Mouse (Mus musculus) common myeloid progenitor, adult 5-6 weeks (primary cell): ENCODE measurements around the gene Bcas3. TPM values are rescaled to one million over a fixed set of nuclear protein-coding genes. Genes with fewer than 3 reads are reported as not detected.

Source experiments
- ATAC-seq: replicated peaks from 2 replicates; pipeline ENCODE4 v1.8.0; 2016; ENCODE audit warnings: low read depth, mild to moderate bottlenecking, moderate TSS enrichment, inconsistent platforms; ENCODE audit not compliant: poor library complexity, severe bottlenecking
- total RNA-seq: library from RNA; stranded (forward); fragments of 200-1000, 187-1606 nt; gene quantifications from 2 replicates; pipeline ENCODE4 v1.2.3, GENCODE M21; 2017

Bcas3 gene
- total RNA-seq, 1 experiment from 2014 or later = 22.5 TPM

DNA sequence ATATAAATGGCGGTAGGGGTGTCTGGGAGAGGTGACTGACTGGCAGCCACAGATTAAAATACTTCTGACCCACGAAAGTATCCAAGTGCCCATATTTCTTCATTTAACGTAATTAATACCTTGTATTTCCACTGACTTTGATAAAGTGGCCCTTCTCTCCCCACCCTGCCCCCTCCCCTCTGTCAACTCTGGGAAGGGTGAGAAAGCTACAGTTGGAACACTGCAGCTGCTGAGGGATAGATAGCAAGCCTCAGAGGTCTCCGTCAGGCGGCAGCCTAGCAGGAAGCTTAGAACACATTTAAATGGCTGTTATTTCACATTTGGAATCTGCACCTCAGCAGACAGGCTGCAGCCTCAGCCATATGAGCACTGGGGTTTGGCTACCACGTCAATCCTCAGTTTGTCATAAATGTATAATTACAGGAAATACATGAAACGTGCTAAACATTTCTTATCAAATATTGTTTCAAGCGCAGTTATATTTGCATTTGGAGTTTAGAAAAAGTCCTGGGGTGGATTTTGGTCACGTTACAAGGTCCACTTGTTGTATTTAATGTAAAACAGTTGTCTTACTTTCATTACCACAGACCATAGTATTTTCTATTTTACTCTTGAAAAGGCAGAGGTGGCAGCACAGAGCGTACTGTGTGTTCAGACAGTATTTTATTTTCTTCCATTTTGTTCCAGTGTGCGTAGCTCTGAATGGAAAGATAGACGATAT, 291.2 kb downstream of the Bcas3 start:
- peak; percentile 66 for ATAC-seq

DNA sequence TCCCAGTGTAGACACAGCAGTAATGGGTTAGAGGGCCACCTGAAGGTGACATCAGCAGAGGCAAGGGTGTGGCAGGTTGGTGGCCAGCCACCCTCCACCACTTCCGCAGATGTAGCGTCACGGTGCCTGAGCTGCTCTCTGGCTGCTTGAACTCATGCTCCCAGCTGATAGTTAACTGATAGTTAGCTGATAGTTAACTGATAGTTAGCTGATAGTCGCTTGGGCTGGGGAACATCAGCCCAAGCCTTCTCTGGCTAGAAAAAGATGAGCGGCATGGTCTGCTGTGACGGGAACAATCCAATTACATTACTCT, 291.7 kb downstream of the Bcas3 start:
- no peak; the same call in 1 of the 2 replicates for ATAC-seq

DNA sequence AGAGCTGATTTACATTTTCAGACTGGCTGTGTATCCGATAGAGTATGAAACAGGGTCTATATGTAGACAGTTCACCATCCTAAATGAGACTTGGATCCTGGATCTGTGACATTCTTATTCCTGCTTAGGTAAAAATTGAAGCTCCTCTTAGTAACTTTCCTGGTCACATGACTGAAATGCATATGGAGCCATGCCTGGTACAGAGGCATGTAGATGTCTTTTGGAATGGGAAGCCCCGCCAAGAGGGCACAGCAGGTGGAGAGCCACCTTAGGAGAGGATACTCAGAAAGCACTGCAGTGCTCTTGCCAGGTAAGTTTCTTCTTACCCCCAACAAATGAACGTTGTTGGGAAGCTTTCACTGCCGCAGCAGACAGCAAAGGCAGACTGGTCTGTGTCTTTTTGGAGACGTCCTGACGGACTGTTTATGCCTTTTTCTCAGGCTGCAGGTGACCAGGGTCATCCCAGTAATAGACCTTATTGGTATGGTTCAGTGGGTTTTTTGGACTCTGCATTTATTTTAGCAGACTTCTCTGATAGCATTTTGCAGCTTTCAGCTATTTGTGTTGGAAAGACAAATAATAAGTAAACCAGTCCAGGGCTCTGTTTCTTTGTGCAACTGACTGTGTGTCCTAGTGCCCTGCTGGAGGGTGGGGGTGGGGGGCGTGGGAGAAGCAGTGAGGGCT, 292.3 kb downstream of the Bcas3 start:
- ATAC-seq = no peak

DNA sequence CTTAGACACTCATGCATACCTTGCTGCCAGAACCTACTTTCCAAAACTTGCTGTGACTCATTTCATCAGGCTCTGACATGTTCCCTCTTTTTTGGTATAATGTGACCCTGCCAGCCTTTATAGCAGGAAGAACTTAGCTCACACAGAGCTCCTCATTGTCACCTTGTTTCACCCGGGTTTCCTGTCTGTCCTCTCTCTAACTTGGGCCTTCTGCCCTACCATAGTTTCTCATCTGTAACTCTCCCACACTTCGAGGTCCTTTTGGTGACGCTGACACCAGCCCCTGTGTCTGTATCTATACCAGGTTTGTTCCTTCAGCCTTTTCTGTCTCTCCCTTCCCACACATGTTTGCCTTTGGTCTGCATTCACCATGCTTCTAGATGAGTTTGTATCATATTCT, 295.9 kb downstream of the Bcas3 start:
- ATAC-seq = no peak

DNA sequence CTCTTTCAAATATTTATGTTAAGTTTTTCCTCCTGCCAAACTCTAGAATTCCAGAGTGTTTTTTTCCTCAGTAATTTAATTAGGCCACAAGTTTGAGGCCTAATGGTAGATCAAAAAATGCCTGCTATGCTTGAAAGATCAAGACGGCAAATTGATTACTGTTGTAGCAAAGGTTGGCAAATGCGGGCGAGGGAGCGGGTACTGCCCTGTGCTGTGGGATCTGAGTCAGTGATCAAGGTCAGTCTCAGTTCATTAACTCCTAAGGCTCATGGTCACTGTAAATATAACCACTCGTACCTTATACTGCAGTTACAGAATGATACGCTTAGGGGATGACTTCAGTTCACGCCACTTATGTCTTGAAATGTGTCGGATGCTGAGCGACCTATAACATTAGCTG, 296.4 kb downstream of the Bcas3 start:
- ATAC-seq = no peak

DNA sequence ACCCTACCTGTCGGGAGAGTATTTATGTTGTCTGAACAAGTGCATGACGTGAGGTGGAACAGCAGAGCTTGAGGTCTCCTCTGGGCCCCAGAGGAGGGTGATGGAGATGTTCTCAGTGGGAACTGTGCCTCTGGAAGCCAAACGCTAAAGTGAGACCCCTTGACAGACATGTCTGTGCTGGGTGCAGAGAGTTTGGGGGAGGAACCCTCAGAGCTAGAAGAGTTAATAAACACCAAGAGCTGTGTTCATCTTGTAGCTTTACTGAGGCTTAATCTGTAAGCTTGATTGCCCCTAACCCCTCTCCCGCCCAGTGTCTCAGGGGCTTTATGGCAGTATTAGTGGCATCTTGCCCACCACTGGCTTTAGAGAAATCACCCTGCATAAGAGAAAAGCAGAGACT, 304.5 kb downstream of the Bcas3 start:
- ATAC-seq = no peak

DNA sequence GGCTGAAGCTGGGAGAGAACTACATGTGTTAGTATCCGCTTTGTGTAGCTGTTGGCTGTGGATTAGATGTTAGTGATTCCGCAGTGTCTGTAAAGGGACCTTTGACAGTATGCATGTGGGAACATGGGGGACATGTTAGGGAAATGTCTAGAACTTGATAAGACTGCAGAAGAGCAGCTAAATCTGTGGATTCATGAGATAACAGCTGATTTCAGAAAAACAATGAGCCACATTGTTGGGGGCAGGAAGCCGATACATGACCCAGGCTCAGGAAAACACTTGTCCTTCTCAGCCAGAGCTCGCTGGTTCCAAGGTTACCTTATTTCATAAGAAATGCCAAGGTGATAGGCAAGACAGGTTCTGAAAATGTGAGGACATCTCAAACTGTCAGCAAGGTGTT, 307.3 kb downstream of the Bcas3 start:
- no peak for ATAC-seq

DNA sequence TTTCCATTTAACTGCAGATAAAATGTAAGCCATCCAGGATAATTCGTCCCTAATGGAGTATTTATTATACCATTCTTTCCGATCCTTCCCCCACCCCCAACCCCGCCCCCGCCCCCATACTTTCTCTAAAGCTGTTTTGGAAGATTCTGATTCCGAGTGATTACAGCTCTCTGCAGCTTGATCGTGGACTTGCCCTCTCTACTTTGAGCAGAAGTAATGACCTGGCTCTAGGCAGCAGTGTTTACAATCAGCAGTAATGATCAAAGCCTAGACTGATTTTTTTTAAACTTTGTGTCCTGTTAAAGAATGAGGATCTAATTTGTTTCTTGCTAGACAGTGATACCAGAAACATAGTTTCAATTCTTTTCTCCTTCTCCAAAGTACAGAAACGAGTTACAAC, 314.2 kb downstream of the Bcas3 start:
- no peak for ATAC-seq

DNA sequence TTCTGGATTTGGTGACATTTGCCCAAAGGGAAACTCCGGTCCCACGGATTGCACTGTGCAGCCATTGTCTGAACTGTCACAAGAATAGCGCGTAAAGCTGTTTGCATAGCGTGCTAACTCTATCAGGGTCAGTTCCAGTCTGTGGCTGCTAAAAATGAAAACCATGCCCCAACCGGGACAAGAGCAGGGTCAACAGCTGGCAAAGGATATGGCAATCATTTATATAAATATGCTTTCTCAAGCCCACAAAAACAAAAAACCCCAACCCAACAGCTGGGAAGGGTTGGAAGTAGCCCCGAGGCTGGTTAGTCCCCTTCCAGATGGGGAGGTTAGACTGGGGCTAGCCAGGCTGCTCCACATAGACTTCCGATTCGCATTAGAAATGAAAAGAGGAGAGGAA, 314.8 kb downstream of the Bcas3 start:
- ATAC-seq = no peak

DNA sequence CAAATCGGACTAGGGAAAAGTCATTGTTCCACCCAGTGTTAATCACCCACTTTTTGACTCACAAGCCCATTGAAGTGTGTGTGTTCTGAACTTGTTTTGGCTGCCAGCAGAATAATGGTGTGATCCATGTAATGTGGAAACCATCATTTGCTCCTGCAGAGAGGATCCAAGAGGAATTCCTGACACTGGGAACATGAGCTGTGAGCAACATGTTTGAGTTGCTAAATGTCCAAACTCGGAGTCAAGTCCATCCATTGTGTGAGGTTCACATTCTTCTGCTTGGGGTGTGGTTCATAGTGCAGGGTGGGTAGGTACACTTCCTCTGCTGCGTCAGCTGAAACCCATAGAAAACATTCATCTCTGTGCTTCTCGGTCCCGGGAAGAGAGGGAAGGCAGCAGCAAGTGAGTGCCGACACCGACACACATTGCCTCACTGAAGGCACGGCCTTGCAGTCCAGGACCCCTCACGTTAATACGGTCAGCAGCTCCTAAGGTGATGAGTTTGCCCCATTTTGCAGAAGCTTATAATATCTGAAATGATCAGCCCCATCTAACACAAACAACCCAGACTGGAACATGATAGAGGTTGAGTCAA, 320.0 kb downstream of the Bcas3 start:
- ATAC-seq = no peak

DNA sequence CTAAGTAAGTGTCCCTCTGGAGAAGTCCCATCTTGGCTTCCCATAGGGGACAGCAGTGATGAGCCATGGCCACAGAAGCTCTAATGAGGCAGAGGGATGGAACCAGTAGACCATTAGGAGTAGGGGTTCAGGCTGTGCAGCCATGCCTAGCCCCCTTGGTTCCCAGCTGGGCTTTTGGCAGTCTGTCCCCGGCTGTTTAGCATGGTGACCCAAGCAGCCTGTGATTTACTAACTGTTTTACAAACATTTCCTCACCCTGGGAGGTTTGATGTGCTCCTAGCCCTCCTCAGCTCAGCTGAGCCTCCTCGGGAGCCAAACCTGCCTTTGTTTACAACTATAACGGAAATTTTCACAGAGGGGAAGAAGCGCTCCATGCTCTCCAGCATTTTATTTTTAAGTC, 322.3 kb downstream of the Bcas3 start:
- ATAC-seq = no peak

DNA sequence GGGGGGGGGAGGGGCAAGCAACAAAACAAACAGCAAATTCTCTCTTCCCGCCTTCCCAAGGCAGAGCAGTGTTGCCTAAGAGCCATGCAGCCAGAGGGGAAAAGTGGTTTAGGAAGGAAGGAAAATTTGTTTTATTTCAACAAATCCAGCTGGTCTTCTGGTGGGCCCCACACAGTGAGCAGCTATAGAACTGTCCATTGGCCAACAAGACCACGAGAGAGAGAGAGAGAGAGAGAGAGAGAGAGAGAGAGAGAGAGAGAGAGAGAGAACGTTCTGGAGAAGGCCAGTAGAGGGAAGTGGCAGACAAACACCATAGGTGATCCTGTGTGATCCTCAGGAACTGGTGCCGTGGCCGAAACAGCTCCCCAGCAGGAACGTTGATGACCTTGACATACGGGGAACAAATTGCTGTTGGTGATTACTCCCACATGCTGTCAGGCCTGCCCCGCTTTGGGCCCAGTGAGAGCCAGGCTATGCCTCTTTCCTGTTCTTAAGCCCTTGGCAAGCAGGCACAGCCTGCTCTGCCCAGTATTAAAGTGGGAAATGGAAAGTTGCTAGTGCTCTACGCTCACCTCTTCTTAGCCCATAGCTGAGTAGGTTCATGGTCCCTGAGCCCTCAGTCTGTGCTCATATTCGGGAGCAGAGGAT, 323.5 kb downstream of the Bcas3 start:
- ATAC-seq = no peak

DNA sequence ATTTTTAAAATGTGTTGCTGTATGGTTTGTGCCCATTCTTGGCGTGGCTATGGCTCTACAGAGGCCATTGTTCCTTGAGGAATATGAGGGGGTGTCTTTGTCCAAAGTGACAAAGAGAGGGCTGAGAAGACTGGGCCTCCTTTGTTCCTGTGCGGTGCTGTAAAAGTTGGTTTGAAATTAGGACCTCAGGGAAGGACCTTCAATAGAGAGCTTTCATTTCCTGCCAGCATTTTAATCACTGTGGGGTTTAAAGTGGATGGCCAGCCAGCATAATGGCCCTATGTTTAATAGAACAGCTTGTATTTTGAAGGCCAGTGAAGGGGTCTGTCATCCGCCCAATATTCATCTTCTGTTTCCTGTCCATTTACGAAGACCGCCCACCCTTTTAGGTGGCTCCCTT, 325.7 kb downstream of the Bcas3 start:
- no peak for ATAC-seq

DNA sequence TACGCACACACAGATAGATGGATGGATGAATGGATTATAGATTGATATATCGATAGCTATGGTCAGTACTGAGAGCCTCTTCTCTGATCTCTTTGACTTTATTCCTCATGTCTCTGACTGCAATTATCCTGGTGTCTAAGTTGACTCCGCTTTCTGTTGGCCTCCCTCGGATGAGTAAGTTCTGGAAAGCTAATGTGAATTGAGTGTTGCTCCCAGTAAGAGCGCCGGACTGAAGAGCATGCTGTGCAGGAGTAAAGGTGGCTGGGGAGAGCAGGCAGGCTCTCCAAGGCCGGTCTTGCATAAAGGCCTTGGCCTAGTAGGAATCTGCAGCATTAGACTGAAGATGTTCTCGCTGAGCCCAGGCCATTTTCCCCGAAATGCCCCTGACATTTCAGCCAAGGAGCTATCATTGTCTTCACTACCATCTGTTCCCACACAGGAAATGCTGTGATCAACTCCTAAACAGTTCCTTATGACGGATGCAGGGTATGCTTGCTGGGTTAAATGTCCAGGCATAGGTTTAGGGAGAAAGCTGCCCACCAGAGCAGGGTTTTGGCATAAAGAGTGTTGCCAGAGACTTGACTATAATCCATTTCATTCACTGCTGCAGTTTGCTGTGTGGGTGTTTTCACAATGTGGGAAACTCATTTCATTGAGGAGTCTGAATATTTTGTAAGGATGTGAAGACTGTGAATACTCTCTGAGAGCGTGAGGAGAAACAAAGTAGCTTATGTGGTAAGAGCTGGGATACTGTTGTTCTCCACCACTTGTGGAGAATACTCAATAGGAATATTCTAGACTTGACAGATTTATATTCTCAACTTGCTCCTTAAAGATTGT, 328.8 kb downstream of the Bcas3 start:
- ATAC-seq = no peak

DNA sequence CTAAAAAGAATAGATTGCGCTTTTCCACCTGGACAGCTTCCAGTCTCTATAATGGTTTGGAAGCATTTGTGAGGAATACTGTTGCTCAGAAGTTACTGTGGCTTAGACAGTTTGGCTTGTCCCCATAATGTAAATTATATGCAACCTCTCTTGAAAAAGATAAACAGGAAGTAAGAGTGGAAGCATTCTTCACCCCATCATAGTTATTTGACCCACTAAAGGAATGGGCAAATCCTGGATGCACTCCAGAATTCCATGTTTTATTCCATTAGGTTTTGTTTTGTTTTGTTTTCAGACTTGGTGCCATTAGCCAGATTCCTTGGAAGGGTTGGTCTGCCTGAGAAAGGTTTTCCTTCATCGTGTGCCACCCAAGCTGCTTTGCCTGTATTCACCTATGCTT, 332.0 kb downstream of the Bcas3 start:
- no peak for ATAC-seq

DNA sequence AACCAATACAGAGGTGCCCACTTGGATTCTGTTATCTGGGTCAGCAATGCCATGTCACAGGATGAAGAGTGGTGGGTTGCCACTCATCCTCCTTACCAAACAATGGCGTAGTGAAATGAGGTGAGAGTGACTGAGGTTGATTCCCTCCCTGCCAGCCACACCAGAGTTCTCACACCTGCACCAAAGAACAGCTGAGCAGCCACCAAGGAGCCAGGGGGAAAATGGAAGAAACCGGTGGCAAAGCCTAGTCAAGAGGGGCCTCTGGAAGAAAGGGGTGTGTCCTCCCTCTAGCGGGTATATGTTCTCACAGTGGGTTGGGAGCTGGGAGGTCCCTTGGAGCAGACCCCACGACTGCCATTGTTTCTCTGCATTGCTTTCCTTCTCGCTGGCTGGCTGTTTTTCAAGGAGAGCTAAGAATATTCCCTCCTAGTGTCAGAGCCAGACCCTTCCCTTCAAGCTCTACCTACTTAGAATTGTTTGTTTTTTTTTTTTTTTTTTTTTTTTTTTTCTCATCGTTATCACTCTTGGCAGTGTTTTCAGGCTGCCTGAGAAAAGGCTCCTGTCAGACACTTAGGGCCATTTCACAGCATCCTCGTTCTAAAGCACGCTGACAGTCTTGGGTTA, 335.0 kb downstream of the Bcas3 start:
- no peak for ATAC-seq

DNA sequence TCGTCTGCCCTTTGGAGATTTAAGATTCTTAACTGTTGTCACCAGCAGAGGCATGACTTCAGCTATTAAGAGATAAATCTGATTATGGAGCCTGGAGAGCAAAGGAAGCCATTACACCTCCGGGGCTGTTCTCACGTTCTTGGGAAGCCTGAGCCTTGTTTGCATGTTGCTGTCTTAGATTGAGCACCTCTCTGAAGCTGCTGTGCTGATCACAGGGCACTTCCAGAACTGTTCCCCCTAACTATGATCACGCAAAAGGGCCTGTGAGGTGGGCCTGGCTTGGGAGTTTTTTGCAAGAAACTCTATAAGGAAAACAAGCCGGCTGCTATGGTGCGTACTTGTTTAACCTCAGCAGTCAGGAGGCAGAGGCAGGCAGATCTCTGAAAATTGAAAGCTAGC, 335.5 kb downstream of the Bcas3 start:
- no peak for ATAC-seq

DNA sequence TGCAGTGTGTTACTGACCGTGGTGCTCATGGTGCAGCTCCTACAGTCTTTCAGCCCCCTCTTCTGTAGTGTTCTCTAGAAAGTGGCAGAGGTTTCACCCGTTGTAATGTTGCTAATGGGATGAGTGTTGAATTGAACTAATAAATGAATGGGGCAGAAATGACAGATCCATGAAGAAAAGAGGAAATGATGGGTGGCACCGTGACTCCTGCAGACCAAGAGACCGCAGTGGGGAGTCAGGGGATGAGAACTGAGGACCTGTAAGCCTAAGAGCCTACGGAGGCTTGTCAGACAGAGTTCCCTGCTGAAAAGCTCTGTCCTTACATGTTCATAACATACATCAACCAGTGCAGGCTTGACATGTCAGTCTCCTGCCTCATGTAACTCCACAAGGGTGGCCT, 336.3 kb downstream of the Bcas3 start:
- ATAC-seq = no peak

DNA sequence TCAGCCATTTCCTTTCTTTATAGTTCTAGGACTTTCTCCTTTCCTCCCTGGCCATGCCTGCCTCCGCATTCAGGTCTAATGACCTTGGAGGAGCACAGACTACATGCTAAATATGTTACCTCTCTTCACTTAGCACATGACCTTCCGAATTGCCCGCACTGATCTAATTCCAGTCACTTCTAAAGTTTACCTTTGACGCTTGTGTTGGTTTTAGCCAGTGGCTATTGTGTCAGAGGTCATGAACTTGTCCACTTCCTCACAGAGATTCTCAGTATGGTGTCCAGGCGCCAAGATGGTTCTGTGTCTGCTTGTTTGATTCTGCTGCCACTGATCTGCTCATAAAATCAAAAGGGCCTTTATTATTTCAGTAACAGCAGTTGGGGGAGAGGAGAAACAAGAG, 338.3 kb downstream of the Bcas3 start:
- ATAC-seq = no peak
